Mouse (Mus musculus) gastrocnemius, adult 8-10 months (tissue): ENCODE results near the gene Arpc5l. TPM values are rescaled to one million over a fixed set of nuclear protein-coding genes. Genes with fewer than 3 reads are reported as not detected.
A peak's percentile ranks its signal among the peaks of the same experiment; 100 is the strongest.

ENCODE experiments used
- DNase-seq, 2 experiments: peaks; one replicate each; pipeline ENCODE4 v3.0.0; 2022; ENCODE audit warnings: low spot score in 2 of 2
- total RNA-seq, 4 experiments: library from RNA; stranded (reverse); gene quantifications; 2 replicates each; pipeline ENCODE4 v1.2.4; 2022

Gene Arpc5l
- total RNA-seq: 100 to 1,000 TPM; 120 to 151 (median 137) TPM

- peak; percentile 77 to 85 for DNase-seq
These were observed at the start of gene Arpc5l for GRCm38 (mm10) chr2:39004880-39005435. Arpc5l (plus strand) TSS chr2:39005348.

GRCm38 (mm10) chr2:38956062-38956461 lies 49.1 kb upstream of the Arpc5l start:
- DNase-seq: no peak

GRCm38 (mm10) chr2:38957671-38958223 lies 47.4 kb upstream of the Arpc5l start:
- no peak for DNase-seq

- DNase-seq: no peak
These were observed 41.0 kb upstream of the Arpc5l start for GRCm38 (mm10) chr2:38964198-38964597.

GRCm38 (mm10) chr2:38969650-38970049 lies 35.5 kb upstream of the Arpc5l start:
- DNase-seq: no peak

- no peak for DNase-seq
These were observed 35.1 kb upstream of the Arpc5l start for GRCm38 (mm10) chr2:38970057-38970456.

- DNase-seq: no peak
These were observed 31.9 kb upstream of the Arpc5l start for GRCm38 (mm10) chr2:38973223-38973622.

- DNase-seq: no peak
These were observed 31.4 kb upstream of the Arpc5l start for GRCm38 (mm10) chr2:38973701-38974100.

GRCm38 (mm10) chr2:38974171-38974570 lies 31.0 kb upstream of the Arpc5l start:
- no peak for DNase-seq

- no peak for DNase-seq
These were observed 30.0 kb upstream of the Arpc5l start for GRCm38 (mm10) chr2:38975181-38975580.

GRCm38 (mm10) chr2:38975941-38976805 lies 29.0 kb upstream of the Arpc5l start:
- DNase-seq: no peak

GRCm38 (mm10) chr2:38977837-38978236 lies 27.3 kb upstream of the Arpc5l start:
- no peak for DNase-seq

- DNase-seq: no peak
These were observed 21.7 kb upstream of the Arpc5l start for GRCm38 (mm10) chr2:38983456-38983855.

GRCm38 (mm10) chr2:38986580-38986979 lies 18.6 kb upstream of the Arpc5l start:
- DNase-seq: peak; percentile 56 to 67

GRCm38 (mm10) chr2:38987371-38987770 lies 17.8 kb upstream of the Arpc5l start:
- no peak for DNase-seq

GRCm38 (mm10) chr2:38987803-38988510 lies 17.2 kb upstream of the Arpc5l start:
- DNase-seq: no peak

- DNase-seq: no peak
These were observed 16.2 kb upstream of the Arpc5l start for GRCm38 (mm10) chr2:38988929-38989328.

- DNase-seq: no peak
These were observed 13.1 kb upstream of the Arpc5l start for GRCm38 (mm10) chr2:38992004-38992403.

GRCm38 (mm10) chr2:38992452-38992851 lies 12.7 kb upstream of the Arpc5l start:
- no peak for DNase-seq

GRCm38 (mm10) chr2:38997386-38998374 lies 7.5 kb upstream of the Arpc5l start, which contains the start of gene Wdr38:
Wdr38 (plus strand) TSS chr2:38997476.
- DNase-seq: peak; percentile 84 to 85

- DNase-seq: no peak
These were observed 5.8 kb upstream of the Arpc5l start for GRCm38 (mm10) chr2:38999381-38999780.
